Mouse (Mus musculus) heart, adult 11 months (tissue): ENCODE measurements around the gene Cphx3.
"Not testable (repeated sequence)": the region's sequence is repeated elsewhere in the genome, so short reads cannot be mapped to it uniquely, and the experiment has no call there.

ENCODE experiments used
- DNase-seq: peaks from one replicate; pipeline ENCODE4 v3.0.0; 2022

The Cphx3 gene

DNA sequence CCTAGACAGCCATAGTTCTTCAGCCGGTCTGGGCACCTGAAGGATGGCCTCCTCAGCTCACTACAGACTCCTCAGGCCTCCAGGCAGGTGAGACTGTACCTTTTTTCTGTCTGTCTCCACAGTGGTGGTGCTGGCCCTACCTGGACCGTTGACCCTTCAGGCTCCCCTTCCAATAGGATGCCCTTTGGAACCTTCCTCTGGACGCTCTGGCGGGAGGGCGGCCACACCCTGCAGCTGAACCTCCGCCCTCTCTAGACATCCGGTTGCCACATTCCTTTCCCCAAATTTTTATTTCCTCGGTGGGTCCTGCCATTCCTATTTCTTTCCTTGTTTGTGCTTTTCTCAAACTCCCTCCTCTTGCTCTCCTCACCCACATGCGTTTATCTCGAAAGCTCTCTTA lies 99.6 kb downstream of the Cphx3 start:
- DNase-seq, result not testable (repeated sequence)

- DNase-seq, result not testable (repeated sequence)
These were observed 100.3 kb downstream of the Cphx3 start, which contains the start of gene Plac9b for GRCm38 (mm10) chr14:26182380-26182779. Gene Plac9b (minus strand): TSS chr14:26182480.

DNA sequence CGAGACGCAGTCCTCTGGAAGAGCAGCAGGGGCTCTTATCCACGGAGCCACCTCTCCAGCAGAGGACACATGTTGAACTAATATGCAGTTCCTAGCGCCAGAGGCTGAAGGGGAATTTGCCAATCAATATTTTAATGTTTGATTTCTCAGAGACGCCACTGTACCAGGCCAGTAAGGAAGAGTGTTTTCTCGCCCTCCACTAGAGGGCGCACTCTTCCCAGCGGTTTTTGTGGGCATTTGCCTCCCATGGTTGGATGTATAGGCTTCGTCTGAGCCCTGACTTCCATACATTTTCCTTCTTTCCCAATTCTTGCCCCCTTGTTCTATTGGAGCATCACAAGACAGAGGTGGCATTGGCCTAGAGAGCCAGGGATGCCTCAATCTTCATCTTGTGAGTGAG lies 104.5 kb downstream of the Cphx3 start:
- DNase-seq, result not testable (repeated sequence)

GRCm38 (mm10) chr14:26188361-26188760 lies 106.3 kb downstream of the Cphx3 start:
- not testable (repeated sequence) for DNase-seq

- not testable (repeated sequence) for DNase-seq
These were observed 115.8 kb downstream of the Cphx3 start for GRCm38 (mm10) chr14:26197851-26198250.

DNA sequence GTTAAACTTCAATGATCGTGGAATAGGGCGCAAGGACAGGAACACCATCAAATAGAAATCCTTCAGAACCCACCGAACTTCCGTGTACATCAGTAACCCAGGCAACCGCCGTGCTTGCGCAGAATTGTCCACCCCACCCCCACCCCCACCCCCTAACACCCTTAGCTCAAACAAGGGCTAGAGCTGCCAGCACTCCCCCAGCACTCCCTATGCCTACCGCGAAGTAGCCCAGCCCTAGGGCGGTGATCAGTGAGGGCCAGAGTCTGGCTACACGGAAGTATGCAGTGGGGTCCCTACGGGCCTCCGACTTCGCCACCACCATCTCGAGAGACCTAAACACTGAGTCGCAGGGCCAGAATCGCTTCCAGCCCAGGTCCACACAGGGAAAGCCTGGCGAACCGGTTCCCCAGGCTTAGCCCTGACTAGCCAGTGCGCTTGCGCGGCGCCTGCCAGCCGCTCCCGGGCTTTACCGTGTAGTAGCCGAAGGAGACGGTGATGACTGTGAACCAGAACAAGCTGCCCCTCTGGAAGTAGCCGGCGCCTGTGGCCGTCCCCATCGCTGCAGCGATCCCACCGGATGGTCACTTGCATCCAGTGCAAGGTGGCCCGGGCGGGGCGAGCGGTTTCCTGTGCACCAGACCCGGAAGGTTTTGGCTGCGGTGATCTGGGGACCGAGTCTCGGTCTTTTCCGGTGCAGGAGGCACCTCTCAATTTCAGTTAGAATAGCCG lies 124.3 kb downstream of the Cphx3 start:
- not testable (repeated sequence) for DNase-seq

DNA sequence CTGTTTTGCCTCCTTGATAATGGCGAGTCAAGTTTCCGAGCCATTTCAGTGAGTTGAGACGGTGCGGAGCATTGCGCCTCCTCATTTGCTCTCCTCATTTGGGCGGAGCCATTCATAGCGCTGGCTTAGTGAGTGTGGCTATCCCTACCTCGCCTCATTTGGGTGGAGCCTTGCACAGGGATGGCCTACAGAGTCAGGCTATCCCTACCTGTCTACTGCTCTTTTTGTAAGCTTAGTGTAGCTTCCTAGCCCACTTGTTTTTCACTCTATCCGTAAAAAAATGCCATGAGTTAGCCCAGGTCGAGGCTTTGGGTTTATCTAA lies 124.8 kb downstream of the Cphx3 start, which contains the start of gene Tmem254b:
TSS of gene Tmem254b (minus strand) at position 116 of the 322 bp plus-strand sequence.
- not testable (repeated sequence) for DNase-seq

DNA sequence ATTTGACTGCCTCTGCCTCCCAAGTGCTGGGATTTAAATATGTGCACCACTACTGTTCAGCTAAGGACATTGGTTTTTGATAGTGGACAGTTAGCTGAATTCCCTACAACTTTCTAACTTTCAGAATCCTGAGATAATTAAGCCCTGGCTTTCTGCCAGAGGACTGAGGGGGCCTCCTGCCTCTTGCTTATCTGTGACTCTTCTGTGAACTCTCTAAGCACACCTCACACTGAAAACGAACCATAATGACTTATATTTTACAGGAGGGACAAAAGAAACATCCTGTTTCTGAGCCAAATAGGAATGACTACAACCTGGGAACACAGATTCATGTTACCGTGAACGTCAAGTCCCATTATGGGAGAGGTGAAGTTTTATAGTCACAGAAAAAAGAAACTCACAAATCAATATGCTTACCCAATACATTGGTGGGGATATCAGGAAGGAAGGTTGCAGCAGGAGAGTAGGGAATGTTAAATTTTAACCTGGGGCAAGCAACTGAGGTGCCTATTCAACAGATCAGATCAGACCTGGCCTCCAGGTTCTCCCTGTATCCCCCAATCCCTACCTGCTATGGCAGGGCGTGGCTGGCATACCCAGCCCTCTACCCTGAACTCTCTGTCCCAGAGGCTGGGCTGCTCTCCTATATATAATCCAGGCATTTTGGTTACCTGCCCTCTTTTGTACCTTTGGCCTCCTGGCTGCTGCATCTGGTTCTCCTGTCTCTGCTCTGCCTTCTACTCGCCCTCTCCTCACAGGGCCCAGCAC lies 134.3 kb downstream of the Cphx3 start:
- DNase-seq, result not testable (repeated sequence)

- DNase-seq, result not testable (repeated sequence)
These were observed 155.1 kb downstream of the Cphx3 start for GRCm38 (mm10) chr14:26237183-26237582.

DNA sequence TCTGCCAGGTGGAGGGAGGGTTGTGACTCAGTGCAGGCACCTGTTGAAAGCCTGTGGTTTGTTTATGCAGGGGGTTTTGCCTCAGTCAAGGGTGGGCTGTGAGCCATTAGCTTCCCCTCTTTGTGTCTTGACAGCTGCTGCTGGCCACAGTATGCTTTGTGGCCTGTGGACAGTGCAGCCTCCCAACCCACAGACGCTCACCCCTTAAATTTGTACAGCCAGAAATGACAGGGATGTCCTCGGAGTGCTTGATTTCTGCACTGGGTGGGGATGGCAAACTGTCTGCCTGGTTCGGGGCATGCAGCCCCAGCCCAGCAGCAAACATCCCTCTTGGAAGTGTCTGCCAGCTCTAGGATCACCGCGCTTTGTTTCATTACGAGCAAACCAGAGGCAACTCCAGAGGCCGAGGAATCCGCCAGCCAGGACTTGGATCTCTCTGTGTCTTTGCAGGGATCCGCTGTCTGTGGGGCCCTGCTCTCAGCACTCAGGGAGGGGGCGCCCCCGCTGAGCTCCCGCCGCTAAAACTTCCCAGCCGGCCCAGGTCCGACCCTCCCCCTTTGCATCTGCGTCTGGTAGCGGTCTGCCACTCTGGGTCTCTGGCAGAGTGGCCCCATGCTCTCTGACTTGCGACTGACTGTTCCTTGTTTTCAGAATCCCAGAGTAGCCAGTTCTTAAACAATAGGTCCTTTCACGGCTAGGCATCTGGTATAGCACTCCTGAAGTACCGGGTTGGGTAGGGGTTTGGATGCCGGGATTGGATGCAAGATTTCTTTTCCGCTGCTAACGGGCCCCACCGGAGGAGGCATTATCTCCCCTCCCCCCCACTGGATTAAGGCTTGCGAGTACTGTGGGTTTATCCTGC lies 175.9 kb downstream of the Cphx3 start, which contains the start of gene Duxbl3:
TSS of gene Duxbl3 (plus strand) at position 207 of the 862 bp plus-strand sequence.
- DNase-seq, result not testable (repeated sequence)

DNA sequence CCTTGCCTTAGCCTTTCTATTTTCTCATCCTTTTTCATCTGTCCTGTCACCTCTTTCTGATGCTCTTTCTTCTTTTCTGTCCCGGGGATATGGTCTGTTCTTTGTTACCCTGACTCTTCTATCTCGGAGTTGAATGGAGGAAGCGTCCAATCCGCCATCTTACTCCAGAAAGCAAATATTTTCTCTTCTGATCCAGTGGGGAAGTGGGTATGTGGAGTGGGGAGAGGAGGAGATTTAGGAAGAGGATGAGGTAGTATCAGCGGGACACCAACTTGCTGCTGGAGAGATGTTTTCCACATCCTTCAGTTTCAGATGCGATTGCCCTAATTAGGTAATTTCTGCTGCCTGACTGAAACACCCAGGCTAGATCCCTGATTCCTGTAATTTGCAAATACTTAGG lies 176.6 kb downstream of the Cphx3 start:
- DNase-seq, result not testable (repeated sequence)
